Mouse (Mus musculus): ENCODE measurements around the gene Gm19402. TPM values are rescaled to one million over a fixed set of nuclear protein-coding genes. Genes with fewer than 3 reads are reported as not detected.
"Not testable (repeated sequence)": the region's sequence is repeated elsewhere in the genome, so short reads cannot be mapped to it uniquely, and the experiment has no call there.

The Gm19402 gene
- polyA plus RNA-seq, 1 experiment, result not detected

DNA sequence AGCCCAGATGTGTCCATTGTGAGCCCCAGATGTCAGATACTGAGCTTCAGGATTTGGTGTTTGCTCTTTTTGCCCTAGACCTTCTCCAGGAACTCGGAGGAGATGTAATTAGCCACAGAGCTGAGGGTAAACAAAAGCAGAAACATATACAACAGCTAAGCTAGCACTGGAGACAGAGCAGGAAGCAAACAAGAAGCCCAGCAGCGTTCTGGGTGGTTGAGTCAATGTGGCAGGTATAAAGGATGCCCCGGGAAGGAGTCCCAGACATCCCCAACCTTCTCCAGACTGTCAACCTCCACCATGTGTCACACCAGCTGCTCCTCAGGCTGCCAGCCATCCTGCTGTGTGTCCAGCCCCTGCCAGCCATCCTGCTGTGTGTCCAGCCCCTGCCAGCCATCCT is 35.6 kb upstream of the Gm19402 start, which contains the start of gene Gm10100:
TSS of gene Gm10100 (plus strand) at position 301 of the 400 bp plus-strand sequence.
- Histone ChIP-seq H3K27me3 (ENCODE audit: control insufficient read depth, insufficient read depth, insufficient read length) (peaks cover 9% of the 10 kb centered on the region), H3ac (ENCODE audit: control insufficient read depth, insufficient read length) (no peak within 1 kb of the TSS), H3K36me3 (ENCODE audit: control insufficient read depth, insufficient read depth) (no peaks in the 10 kb centered on the region), H3K4me3 (no peak within 1 kb of the TSS), H3K4me2 (ENCODE audit: low read depth) (no peak within 1 kb of the TSS), H3K79me2 (ENCODE audit: control insufficient read depth, insufficient read depth) (no peaks in the 10 kb centered on the region)
- TF ChIP-seq USF1 (IDR thresholded peaks at IDR 0.05; ENCODE audit: low read depth) (no peak), E2F4 (IDR thresholded peaks at IDR 0.05; ENCODE audit: insufficient read depth) (no peak), POLR2AphosphoS2 (IDR thresholded peaks at IDR 0.05; ENCODE audit: insufficient read length, low read depth) (no peak), CEBPB (IDR thresholded peaks at IDR 0.05; ENCODE audit: insufficient read depth, poor library complexity, severe bottlenecking) (no peak), MAX (IDR thresholded peaks at IDR 0.05; ENCODE audit: low read depth) (no peak), TCF12 (IDR thresholded peaks at IDR 0.05; ENCODE audit: insufficient read depth, poor library complexity, severe bottlenecking) (no peak), POLR2A (IDR thresholded peaks at IDR 0.05; ENCODE audit: insufficient read length, low read depth) (no peak), MYOG (IDR thresholded peaks at IDR 0.05; ENCODE audit: control insufficient read depth in 1 of 3, insufficient read depth in 1 of 3, insufficient read length in 2 of 3, low read depth in 2 of 3) (no peak), TCF3 (IDR thresholded peaks at IDR 0.05; ENCODE audit: insufficient read length, low read depth) (no peak), MYOD1 (IDR thresholded peaks at IDR 0.05; ENCODE audit: control insufficient read depth in 1 of 3, insufficient read length in 2 of 3, low read depth in 2 of 3) (no peak), REST (IDR thresholded peaks at IDR 0.05; ENCODE audit: insufficient read depth, insufficient read length) (no peak), SRF (IDR thresholded peaks at IDR 0.05; ENCODE audit: control insufficient read depth, insufficient read length, low read depth) (no peak)

DNA sequence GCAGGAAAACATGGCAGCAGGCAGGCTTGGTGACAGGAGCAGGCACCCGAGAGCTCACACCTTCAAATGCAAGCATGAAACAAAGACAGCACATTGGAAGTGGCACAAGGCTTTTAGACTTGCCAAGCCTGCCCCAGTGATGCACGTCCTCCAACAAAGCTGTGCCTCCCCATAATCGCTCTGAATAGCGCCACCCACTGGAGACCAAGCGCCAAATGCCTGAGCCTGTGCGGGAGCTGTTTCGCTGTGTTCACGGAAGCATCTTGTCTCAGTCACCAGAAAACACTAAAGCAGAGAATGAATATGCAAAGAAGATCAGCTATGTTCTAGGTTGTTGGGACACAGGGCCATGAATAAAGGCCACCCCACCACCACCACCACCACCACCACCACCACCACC is 34.3 kb upstream of the Gm19402 start:
- Histone ChIP-seq H3K36me3 (ENCODE audit: control insufficient read depth, insufficient read depth) (no peaks in the 10 kb centered on the region), H3K4me2 (ENCODE audit: low read depth) (no peak overlapping the region), H3K27me3 (ENCODE audit: control insufficient read depth, insufficient read depth, insufficient read length) (peaks cover 9% of the 10 kb centered on the region), H3ac (ENCODE audit: control insufficient read depth, insufficient read length) (no peak overlapping the region), H3K79me2 (ENCODE audit: control insufficient read depth, insufficient read depth) (no peaks in the 10 kb centered on the region), H3K4me3 (no peak overlapping the region)
- no peak for TF ChIP-seq E2F4 (IDR thresholded peaks at IDR 0.05; ENCODE audit: insufficient read depth)
- no peak for TF ChIP-seq POLR2A (IDR thresholded peaks at IDR 0.05; ENCODE audit: insufficient read length, low read depth)
- no peak for TF ChIP-seq POLR2AphosphoS2 (IDR thresholded peaks at IDR 0.05; ENCODE audit: insufficient read length, low read depth)
- TF ChIP-seq SRF (IDR thresholded peaks at IDR 0.05; ENCODE audit: control insufficient read depth, insufficient read length, low read depth), result no peak
- TF ChIP-seq USF1 (IDR thresholded peaks at IDR 0.05; ENCODE audit: low read depth), result no peak
- no peak for TF ChIP-seq TCF12 (IDR thresholded peaks at IDR 0.05; ENCODE audit: insufficient read depth, poor library complexity, severe bottlenecking)
- no peak for TF ChIP-seq TCF3 (IDR thresholded peaks at IDR 0.05; ENCODE audit: insufficient read length, low read depth)
- TF ChIP-seq REST (IDR thresholded peaks at IDR 0.05; ENCODE audit: insufficient read depth, insufficient read length), result no peak
- no peak for TF ChIP-seq MYOG (IDR thresholded peaks at IDR 0.05; ENCODE audit: control insufficient read depth in 1 of 3, insufficient read depth in 1 of 3, insufficient read length in 2 of 3, low read depth in 2 of 3)
- TF ChIP-seq MYOD1 (IDR thresholded peaks at IDR 0.05; ENCODE audit: control insufficient read depth in 1 of 3, insufficient read length in 2 of 3, low read depth in 2 of 3), result no peak
- TF ChIP-seq CEBPB (IDR thresholded peaks at IDR 0.05; ENCODE audit: insufficient read depth, poor library complexity, severe bottlenecking), result no peak
- TF ChIP-seq MAX (IDR thresholded peaks at IDR 0.05; ENCODE audit: low read depth), result no peak

DNA sequence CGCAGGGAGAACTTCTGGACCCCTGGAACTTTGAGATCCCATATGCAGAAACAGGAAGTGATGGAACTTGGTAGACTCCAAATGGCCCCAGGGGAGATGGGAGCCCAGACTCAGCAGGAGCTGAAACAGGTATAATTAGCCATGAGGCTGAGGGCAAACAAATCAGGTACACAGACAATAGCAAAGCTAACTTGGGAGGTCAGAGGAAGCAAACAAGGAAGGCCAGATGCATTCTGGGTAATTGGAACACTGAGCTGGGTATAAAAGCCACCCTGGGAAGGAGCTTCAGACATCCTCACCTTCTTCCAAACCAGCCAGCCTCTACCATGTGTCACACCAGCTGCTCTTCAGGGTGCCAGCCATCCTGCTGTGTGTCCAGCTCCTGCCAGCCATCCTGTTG is 29.7 kb upstream of the Gm19402 start, which contains the start of gene Krtap12-1:
TSS of gene Krtap12-1 (plus strand) at position 301 of the 400 bp plus-strand sequence.
- H3K4me3 ChIP-seq; H3K36me3 ChIP-seq (ENCODE audit: control insufficient read depth, insufficient read depth); H3K4me2 ChIP-seq (ENCODE audit: low read depth); H3K79me2 ChIP-seq (ENCODE audit: control insufficient read depth, insufficient read depth); H3ac ChIP-seq (ENCODE audit: control insufficient read depth, insufficient read length); H3K27me3 ChIP-seq (ENCODE audit: control insufficient read depth, insufficient read depth, insufficient read length): not testable (repeated sequence)

DNA sequence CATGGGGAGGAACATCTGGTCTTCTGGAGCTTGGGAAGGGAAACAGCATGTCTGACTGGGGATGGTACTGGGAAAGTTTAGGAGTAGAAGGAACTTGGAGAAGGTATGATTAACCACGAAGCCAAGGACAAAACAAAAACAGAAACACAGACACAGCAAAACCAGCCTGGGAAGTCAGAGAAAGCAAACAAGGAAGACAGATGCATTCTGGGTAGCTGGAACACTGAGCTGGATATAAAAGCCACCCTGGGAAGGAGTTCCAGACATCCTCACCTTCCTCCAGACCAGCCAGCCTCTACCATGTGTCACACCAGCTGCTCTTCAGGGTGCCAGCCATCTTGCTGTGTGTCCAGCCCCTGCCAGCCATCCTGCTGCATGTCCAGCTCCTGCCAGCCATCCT is 24.9 kb upstream of the Gm19402 start, which contains the start of gene Gm10142:
TSS of gene Gm10142 (plus strand) at position 301 of the 400 bp plus-strand sequence.
- TF ChIP-seq USF1 (IDR thresholded peaks at IDR 0.05; ENCODE audit: low read depth) (no peak), TCF12 (IDR thresholded peaks at IDR 0.05; ENCODE audit: insufficient read depth, poor library complexity, severe bottlenecking) (no peak), MAX (IDR thresholded peaks at IDR 0.05; ENCODE audit: low read depth) (no peak), POLR2AphosphoS2 (IDR thresholded peaks at IDR 0.05; ENCODE audit: insufficient read length, low read depth) (no peak), REST (IDR thresholded peaks at IDR 0.05; ENCODE audit: insufficient read depth, insufficient read length) (no peak)

DNA sequence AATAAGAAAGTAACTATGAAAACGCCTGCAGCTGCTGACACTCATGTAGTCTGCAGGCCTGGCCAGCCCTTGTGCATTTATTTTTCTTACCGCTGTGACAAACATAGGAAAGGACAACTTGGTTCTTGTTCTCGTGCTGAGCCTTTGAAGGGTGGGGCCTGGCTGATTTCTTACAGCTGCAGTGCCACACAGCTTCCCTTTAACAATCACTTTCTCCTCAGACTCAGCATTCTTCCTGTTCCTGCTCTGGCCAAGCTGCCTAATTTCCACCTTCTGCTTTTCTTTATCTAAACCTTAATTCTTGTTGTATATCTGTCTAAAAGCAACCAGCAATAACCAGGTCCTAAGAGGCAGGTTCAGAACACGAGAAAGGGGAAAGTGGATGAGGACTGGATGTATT is 23.2 kb upstream of the Gm19402 start:
- Histone ChIP-seq H3K27me3 (ENCODE audit: control insufficient read depth, insufficient read depth, insufficient read length) (no peaks in the 10 kb centered on the region), H3K4me3 (no peak overlapping the region), H3K4me2 (ENCODE audit: low read depth) (no peak overlapping the region), H3K36me3 (ENCODE audit: control insufficient read depth, insufficient read depth) (no peaks in the 10 kb centered on the region), H3ac (ENCODE audit: control insufficient read depth, insufficient read length) (no peak overlapping the region), H3K79me2 (ENCODE audit: control insufficient read depth, insufficient read depth) (no peaks in the 10 kb centered on the region)
- TF ChIP-seq REST (IDR thresholded peaks at IDR 0.05; ENCODE audit: insufficient read depth, insufficient read length) (no peak), TCF3 (IDR thresholded peaks at IDR 0.05; ENCODE audit: insufficient read length, low read depth) (no peak), SRF (IDR thresholded peaks at IDR 0.05; ENCODE audit: control insufficient read depth, insufficient read length, low read depth) (no peak), MYOG (IDR thresholded peaks at IDR 0.05; ENCODE audit: control insufficient read depth in 1 of 3, insufficient read depth in 1 of 3, insufficient read length in 2 of 3, low read depth in 2 of 3) (no peak), CEBPB (IDR thresholded peaks at IDR 0.05; ENCODE audit: insufficient read depth, poor library complexity, severe bottlenecking) (no peak), TCF12 (IDR thresholded peaks at IDR 0.05; ENCODE audit: insufficient read depth, poor library complexity, severe bottlenecking) (no peak), POLR2AphosphoS2 (IDR thresholded peaks at IDR 0.05; ENCODE audit: insufficient read length, low read depth) (no peak)

More for the DNA sequence above, 24.9 kb upstream of the Gm19402 start, which contains the start of gene Gm10142:
- H3K79me2 ChIP-seq (ENCODE audit: control insufficient read depth, insufficient read depth), result no peaks in the 10 kb centered on the region
- H3K4me3 ChIP-seq, result no peak within 1 kb of the TSS
- H3ac ChIP-seq (ENCODE audit: control insufficient read depth, insufficient read length), result no peak within 1 kb of the TSS
- no peaks in the 10 kb centered on the region for H3K27me3 ChIP-seq (ENCODE audit: control insufficient read depth, insufficient read depth, insufficient read length)
- H3K36me3 ChIP-seq (ENCODE audit: control insufficient read depth, insufficient read depth), result no peaks in the 10 kb centered on the region
- H3K4me2 ChIP-seq (ENCODE audit: low read depth), result no peak within 1 kb of the TSS

DNA sequence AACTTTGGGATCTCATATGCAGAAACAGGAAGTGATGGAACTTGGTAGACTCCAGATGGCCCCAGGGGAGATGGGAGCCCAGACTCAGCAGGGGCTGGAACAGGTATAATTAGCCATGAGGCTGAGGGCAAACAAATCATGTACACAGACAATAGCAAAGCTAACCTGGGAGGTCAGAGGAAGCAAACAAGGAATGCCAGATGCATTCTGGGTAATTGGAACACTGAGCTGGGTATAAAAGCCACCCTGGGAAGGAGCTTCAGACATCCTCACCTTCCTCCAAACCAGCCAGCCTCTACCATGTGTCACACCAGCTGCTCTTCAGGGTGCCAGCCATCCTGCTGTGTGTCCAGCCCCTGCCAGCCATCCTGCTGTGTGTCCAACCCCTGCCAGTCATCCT is 20.6 kb upstream of the Gm19402 start, which contains the start of gene Gm10024:
TSS of gene Gm10024 (plus strand) at position 301 of the 400 bp plus-strand sequence.
- H3ac ChIP-seq (ENCODE audit: control insufficient read depth, insufficient read length); H3K79me2 ChIP-seq (ENCODE audit: control insufficient read depth, insufficient read depth); H3K36me3 ChIP-seq (ENCODE audit: control insufficient read depth, insufficient read depth); H3K27me3 ChIP-seq (ENCODE audit: control insufficient read depth, insufficient read depth, insufficient read length); H3K4me2 ChIP-seq (ENCODE audit: low read depth); H3K4me3 ChIP-seq: not testable (repeated sequence)
